Mouse (Mus musculus): ENCODE data around the gene Atp6v0e.

- TF ChIP-seq CHD2 (IDR thresholded peaks at IDR 0.05; ENCODE audit: low read length) (no peak), GABPA (IDR thresholded peaks at IDR 0.05; ENCODE audit: insufficient replicate concordance, low read depth, low read length) (no peak), RCOR1 (conservative IDR thresholded peaks at IDR 0.05; ENCODE audit: low read depth, low read length) (no peak), USF1 (IDR thresholded peaks at IDR 0.05; ENCODE audit: low read depth, low read length) (no peak), CTCF (conservative IDR thresholded peaks at IDR 0.05 in 1 of 2, IDR thresholded peaks at IDR 0.05 in 1 of 2; ENCODE audit: low read depth in 2 of 2, low read length in 2 of 2) (no peak), EP300 (IDR thresholded peaks at IDR 0.05; ENCODE audit: low read length) (no peak), E2F4 (IDR thresholded peaks at IDR 0.05; ENCODE audit: insufficient replicate concordance, low read depth, low read length) (no peak), MAFK (IDR thresholded peaks at IDR 0.05; ENCODE audit: insufficient replicate concordance, low read length) (no peak), MAX (IDR thresholded peaks at IDR 0.05; ENCODE audit: low read length) (no peak), CHD1 (IDR thresholded peaks at IDR 0.05; ENCODE audit: low read depth, low read length) (no peak), ETS1 (conservative IDR thresholded peaks at IDR 0.05; ENCODE audit: low read depth, low read length) (no peak), RAD21 (IDR thresholded peaks at IDR 0.05; ENCODE audit: low read depth, low read length) (no peak), BHLHE40 (IDR thresholded peaks at IDR 0.05; ENCODE audit: low read depth, low read length) (no peak)
These were observed 19.6 kb upstream of the Atp6v0e start for GRCm38 (mm10) chr17:26643456-26643855.
